Mouse (Mus musculus): ENCODE measurements around the gene Psmd3. TPM values are rescaled to one million over a fixed set of nuclear protein-coding genes. Genes with fewer than 3 reads are reported as not detected.
A peak's percentile ranks its signal among the peaks of the same experiment; 100 is the strongest.

Gene Psmd3
- polyA plus RNA-seq, 1 experiment from 2014 or later: 149 TPM

GRCm38 (mm10) chr11:98695408-98695807, 13.1 kb downstream of the Psmd3 start:
- H3K4me2 ChIP-seq (ENCODE audit: low read length): no peak overlapping the region
- no peak overlapping the region for H3K9ac ChIP-seq (ENCODE audit: low read length)
- ATAC-seq (replicated peaks; ENCODE audit: low FRiP score, low TSS enrichment, low read depth): no peak
- 70% methylated on average over 14 of the region's 14 CpGs for WGBS
- H3K36me3 ChIP-seq (ENCODE audit: control insufficient read depth, insufficient read depth, low read length): peaks cover 61% of the 10 kb centered on the region
- no peaks in the 10 kb centered on the region for H3K9me3 ChIP-seq (ENCODE audit: control insufficient read depth, low read length)
- no peaks in the 10 kb centered on the region for H3K27me3 ChIP-seq (replicated peaks; ENCODE audit: control insufficient read depth, insufficient read depth, low read length)
- DNase-seq (ENCODE audit: low spot score): no peak
- no peak overlapping the region for H3K27ac ChIP-seq (ENCODE audit: low read depth)
- no peak overlapping the region for H3K4me3 ChIP-seq (ENCODE audit: low read depth, low read length)
- H3K4me1 ChIP-seq (replicated peaks; ENCODE audit: control insufficient read depth, insufficient read depth, low read length): no peaks in the 10 kb centered on the region

- H3K4me1 ChIP-seq (replicated peaks; ENCODE audit: control insufficient read depth, insufficient read depth, low read length): no peaks in the 10 kb centered on the region
- no peak overlapping the region for H3K27ac ChIP-seq (ENCODE audit: low read depth)
- ATAC-seq (replicated peaks; ENCODE audit: low FRiP score, low TSS enrichment, low read depth) (no peak), DNase-seq (ENCODE audit: low spot score) (no peak)
- 86% methylated on average over 14 of the region's 14 CpGs for WGBS
- H3K36me3 ChIP-seq (ENCODE audit: control insufficient read depth, insufficient read depth, low read length): peaks cover 49% of the 10 kb centered on the region
- H3K27me3 ChIP-seq (replicated peaks; ENCODE audit: control insufficient read depth, insufficient read depth, low read length): no peaks in the 10 kb centered on the region
- H3K4me2 ChIP-seq (ENCODE audit: low read length): no peak overlapping the region
- H3K4me3 ChIP-seq (ENCODE audit: low read depth, low read length): no peak overlapping the region
- no peaks in the 10 kb centered on the region for H3K9me3 ChIP-seq (ENCODE audit: control insufficient read depth, low read length)
- H3K9ac ChIP-seq (ENCODE audit: low read length): no peak overlapping the region
Observed at GRCm38 (mm10) chr11:98696454-98697216, 14.3 kb downstream of the Psmd3 start.

- Histone ChIP-seq H3K4me2 (ENCODE audit: low read length) (no peak overlapping the region), H3K9me3 (ENCODE audit: control insufficient read depth, low read length) (no peaks in the 10 kb centered on the region), H3K36me3 (ENCODE audit: control insufficient read depth, insufficient read depth, low read length) (peaks cover 43% of the 10 kb centered on the region), H3K4me3 (ENCODE audit: low read depth, low read length) (no peak overlapping the region), H3K27ac (ENCODE audit: low read depth) (no peak overlapping the region), H3K9ac (ENCODE audit: low read length) (no peak overlapping the region), H3K27me3 (replicated peaks; ENCODE audit: control insufficient read depth, insufficient read depth, low read length) (no peaks in the 10 kb centered on the region), H3K4me1 (replicated peaks; ENCODE audit: control insufficient read depth, insufficient read depth, low read length) (no peaks in the 10 kb centered on the region)
- ATAC-seq (replicated peaks; ENCODE audit: low FRiP score, low TSS enrichment, low read depth) (no peak), DNase-seq (ENCODE audit: low spot score) (no peak)
- WGBS: 89% methylated on average over 12 of the region's 12 CpGs
Observed at GRCm38 (mm10) chr11:98697225-98697624, 14.9 kb downstream of the Psmd3 start.

- WGBS: 85% methylated on average over 16 of the region's 16 CpGs
- Histone ChIP-seq H3K4me2 (ENCODE audit: low read length) (no peak overlapping the region), H3K4me1 (replicated peaks; ENCODE audit: control insufficient read depth, insufficient read depth, low read length) (no peaks in the 10 kb centered on the region), H3K9ac (ENCODE audit: low read length) (no peak overlapping the region), H3K4me3 (ENCODE audit: low read depth, low read length) (no peak overlapping the region), H3K27ac (ENCODE audit: low read depth) (no peak overlapping the region), H3K36me3 (ENCODE audit: control insufficient read depth, insufficient read depth, low read length) (peaks cover 25% of the 10 kb centered on the region), H3K9me3 (ENCODE audit: control insufficient read depth, low read length) (no peaks in the 10 kb centered on the region), H3K27me3 (replicated peaks; ENCODE audit: control insufficient read depth, insufficient read depth, low read length) (no peaks in the 10 kb centered on the region)
- DNase-seq (ENCODE audit: low spot score): no peak
- ATAC-seq (replicated peaks; ENCODE audit: low FRiP score, low TSS enrichment, low read depth): no peak
Observed at GRCm38 (mm10) chr11:98698849-98699640, 16.7 kb downstream of the Psmd3 start.

GRCm38 (mm10) chr11:98699911-98700310, 17.6 kb downstream of the Psmd3 start:
- ATAC-seq (replicated peaks; ENCODE audit: low FRiP score, low TSS enrichment, low read depth) (0 out of 2 replicates have a peak, but pooled peaks have one; percentile 34), DNase-seq (ENCODE audit: low spot score) (peak; percentile 88)
- no peaks in the 10 kb centered on the region for H3K27me3 ChIP-seq (replicated peaks; ENCODE audit: control insufficient read depth, insufficient read depth, low read length)
- H3K4me2 ChIP-seq (ENCODE audit: low read length): no peak overlapping the region
- peaks cover 22% of the 10 kb centered on the region for H3K36me3 ChIP-seq (ENCODE audit: control insufficient read depth, insufficient read depth, low read length)
- no peak overlapping the region for H3K27ac ChIP-seq (ENCODE audit: low read depth)
- H3K9ac ChIP-seq (ENCODE audit: low read length): no peak overlapping the region
- no peaks in the 10 kb centered on the region for H3K9me3 ChIP-seq (ENCODE audit: control insufficient read depth, low read length)
- WGBS: 35% methylated on average over 4 of the region's 4 CpGs
- no peaks in the 10 kb centered on the region for H3K4me1 ChIP-seq (replicated peaks; ENCODE audit: control insufficient read depth, insufficient read depth, low read length)
- no peak overlapping the region for H3K4me3 ChIP-seq (ENCODE audit: low read depth, low read length)

GRCm38 (mm10) chr11:98701213-98701670, 18.9 kb downstream of the Psmd3 start, which contains the start of gene Csf3:
Gene Csf3, plus strand, starts transcription at chr11:98701263.
- no peak for DNase-seq (ENCODE audit: low spot score)
- Histone ChIP-seq H3K4me3 (ENCODE audit: low read depth, low read length) (no peak within 1 kb of the TSS), H3K27me3 (replicated peaks; ENCODE audit: control insufficient read depth, insufficient read depth, low read length) (no peaks in the 10 kb centered on the region), H3K4me2 (ENCODE audit: low read length) (no peak within 1 kb of the TSS), H3K4me1 (replicated peaks; ENCODE audit: control insufficient read depth, insufficient read depth, low read length) (no peaks in the 10 kb centered on the region), H3K9ac (ENCODE audit: low read length) (no peak within 1 kb of the TSS), H3K27ac (ENCODE audit: low read depth) (no peak within 1 kb of the TSS), H3K36me3 (ENCODE audit: control insufficient read depth, insufficient read depth, low read length) (peaks cover 21% of the 10 kb centered on the region), H3K9me3 (ENCODE audit: control insufficient read depth, low read length) (no peaks in the 10 kb centered on the region)
- ATAC-seq (replicated peaks; ENCODE audit: low FRiP score, low TSS enrichment, low read depth): no peak
- WGBS: 38% methylated on average over 10 of the region's 10 CpGs

GRCm38 (mm10) chr11:98702323-98702722, 20.0 kb downstream of the Psmd3 start:
- ATAC-seq (replicated peaks; ENCODE audit: low FRiP score, low TSS enrichment, low read depth) (no peak), DNase-seq (ENCODE audit: low spot score) (no peak)
- 69% methylated on average over 5 of the region's 5 CpGs for WGBS
- H3K9me3 ChIP-seq (ENCODE audit: control insufficient read depth, low read length): no peaks in the 10 kb centered on the region
- no peak overlapping the region for H3K9ac ChIP-seq (ENCODE audit: low read length)
- H3K4me2 ChIP-seq (ENCODE audit: low read length): no peak overlapping the region
- peaks cover 29% of the 10 kb centered on the region for H3K36me3 ChIP-seq (ENCODE audit: control insufficient read depth, insufficient read depth, low read length)
- H3K27me3 ChIP-seq (replicated peaks; ENCODE audit: control insufficient read depth, insufficient read depth, low read length): no peaks in the 10 kb centered on the region
- no peak overlapping the region for H3K4me3 ChIP-seq (ENCODE audit: low read depth, low read length)
- H3K4me1 ChIP-seq (replicated peaks; ENCODE audit: control insufficient read depth, insufficient read depth, low read length): no peaks in the 10 kb centered on the region
- H3K27ac ChIP-seq (ENCODE audit: low read depth): no peak overlapping the region

GRCm38 (mm10) chr11:98705021-98705420, 22.7 kb downstream of the Psmd3 start:
- Histone ChIP-seq H3K4me3 (ENCODE audit: low read depth, low read length) (no peak overlapping the region), H3K27me3 (replicated peaks; ENCODE audit: control insufficient read depth, insufficient read depth, low read length) (no peaks in the 10 kb centered on the region), H3K4me1 (replicated peaks; ENCODE audit: control insufficient read depth, insufficient read depth, low read length) (no peaks in the 10 kb centered on the region), H3K4me2 (ENCODE audit: low read length) (no peak overlapping the region), H3K9ac (ENCODE audit: low read length) (no peak overlapping the region), H3K36me3 (ENCODE audit: control insufficient read depth, insufficient read depth, low read length) (peaks cover 55% of the 10 kb centered on the region), H3K27ac (ENCODE audit: low read depth) (no peak overlapping the region), H3K9me3 (ENCODE audit: control insufficient read depth, low read length) (no peaks in the 10 kb centered on the region)
- ATAC-seq (replicated peaks; ENCODE audit: low FRiP score, low TSS enrichment, low read depth) (no peak), DNase-seq (ENCODE audit: low spot score) (no peak)
- 88% methylated on average over 9 of the region's 10 CpGs for whole genome bisulfite sequencing

Measured in intestine, embryonic 14.5 days (tissue).